Mouse (Mus musculus) neutrophil, adult 65 days (primary cell): ENCODE data around the gene Rft1. TPM values are rescaled to one million over a fixed set of nuclear protein-coding genes. Genes with fewer than 3 reads are reported as not detected.

Experiments used
- total RNA-seq: library from RNA; stranded (reverse); gene quantifications from 2 replicates; pipeline ENCODE4 v1.2.4, GENCODE M21; 2023

Rft1 gene
- total RNA-seq = 5.4 and 6.4 TPM in 2 replicates

DNA sequence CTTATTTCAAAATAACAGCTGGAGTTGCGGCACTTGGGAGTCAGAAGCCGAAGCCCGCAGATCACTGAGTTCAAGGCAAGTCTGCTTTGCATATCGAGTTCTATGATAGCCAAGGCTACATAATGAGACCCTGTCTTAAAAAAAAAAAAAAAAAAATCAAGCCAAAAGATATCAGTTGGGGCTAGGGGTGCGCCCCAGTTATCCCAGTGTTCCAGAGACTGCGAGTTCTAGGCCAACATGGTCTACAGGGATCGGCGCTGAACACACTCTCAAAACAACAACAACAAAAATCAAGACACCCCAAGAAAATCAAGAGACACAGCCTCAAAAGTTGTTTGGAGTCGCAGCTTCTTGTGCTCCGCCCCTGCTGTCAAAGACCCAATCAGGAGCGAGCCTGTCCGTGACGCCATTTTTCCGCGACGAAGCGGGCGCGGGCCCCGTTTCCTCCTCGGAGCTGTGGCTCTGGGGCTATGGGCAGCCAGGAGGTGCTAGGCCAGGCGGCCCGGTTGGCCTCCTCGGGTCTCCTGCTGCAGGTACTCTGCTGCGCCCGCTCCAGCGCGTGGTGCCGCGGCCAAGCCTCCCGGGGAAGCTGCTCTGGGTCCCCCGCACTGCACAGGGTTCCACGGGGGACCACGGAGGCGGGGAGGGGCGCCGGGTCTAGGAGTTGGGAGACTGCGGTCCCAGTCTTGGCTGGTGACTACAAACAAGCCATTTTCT is at the start of gene Rft1:
Rft1 (plus strand) TSS at position 418 of the 717 bp plus-strand sequence.

DNA sequence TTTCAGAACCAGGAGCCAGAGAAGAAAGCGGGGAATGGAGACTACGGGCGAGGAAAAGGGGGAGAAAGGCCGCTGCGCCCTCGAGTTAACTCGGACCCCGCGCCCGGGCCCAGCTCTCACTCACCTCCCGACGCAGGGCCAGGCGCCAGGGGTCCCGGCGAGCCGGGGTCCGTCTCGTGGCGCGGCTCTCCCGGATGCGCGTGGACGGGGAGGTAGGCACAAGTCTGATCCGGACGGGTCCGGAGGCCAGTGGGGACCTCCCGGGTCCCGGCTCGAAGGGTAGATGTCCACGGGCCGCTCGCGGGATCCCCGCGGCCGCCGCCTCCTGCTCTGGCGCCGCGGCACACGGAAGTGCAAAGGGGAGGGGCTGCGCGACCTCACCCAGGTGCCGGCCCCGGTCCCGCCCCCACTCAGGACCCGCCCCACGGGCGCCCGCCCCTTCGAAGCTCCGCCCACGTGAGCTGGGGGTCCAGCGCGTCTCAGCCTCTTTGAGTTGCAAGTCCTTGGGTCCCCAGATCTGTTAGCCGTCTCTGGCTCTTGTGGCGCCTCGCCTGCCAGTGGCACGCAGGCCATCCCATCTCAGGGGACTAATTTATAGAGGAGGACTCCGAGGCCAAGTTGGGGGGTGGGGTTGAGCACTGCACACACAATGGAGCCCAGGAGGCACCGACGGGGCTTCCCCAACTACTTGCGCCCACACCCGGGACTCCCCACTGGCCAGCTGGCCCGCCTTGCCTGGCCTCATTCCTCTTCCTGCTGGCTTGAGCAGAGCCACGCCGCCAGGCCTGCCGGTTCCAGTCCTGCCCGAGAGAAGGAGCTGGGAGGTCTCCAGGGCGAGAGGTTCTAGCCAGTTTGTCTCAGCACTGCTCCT is 28.1 kb upstream of the Rft1 start, which contains the start of gene Prkcd:
Prkcd (minus strand) TSS at position 355 of the 871 bp plus-strand sequence.

DNA sequence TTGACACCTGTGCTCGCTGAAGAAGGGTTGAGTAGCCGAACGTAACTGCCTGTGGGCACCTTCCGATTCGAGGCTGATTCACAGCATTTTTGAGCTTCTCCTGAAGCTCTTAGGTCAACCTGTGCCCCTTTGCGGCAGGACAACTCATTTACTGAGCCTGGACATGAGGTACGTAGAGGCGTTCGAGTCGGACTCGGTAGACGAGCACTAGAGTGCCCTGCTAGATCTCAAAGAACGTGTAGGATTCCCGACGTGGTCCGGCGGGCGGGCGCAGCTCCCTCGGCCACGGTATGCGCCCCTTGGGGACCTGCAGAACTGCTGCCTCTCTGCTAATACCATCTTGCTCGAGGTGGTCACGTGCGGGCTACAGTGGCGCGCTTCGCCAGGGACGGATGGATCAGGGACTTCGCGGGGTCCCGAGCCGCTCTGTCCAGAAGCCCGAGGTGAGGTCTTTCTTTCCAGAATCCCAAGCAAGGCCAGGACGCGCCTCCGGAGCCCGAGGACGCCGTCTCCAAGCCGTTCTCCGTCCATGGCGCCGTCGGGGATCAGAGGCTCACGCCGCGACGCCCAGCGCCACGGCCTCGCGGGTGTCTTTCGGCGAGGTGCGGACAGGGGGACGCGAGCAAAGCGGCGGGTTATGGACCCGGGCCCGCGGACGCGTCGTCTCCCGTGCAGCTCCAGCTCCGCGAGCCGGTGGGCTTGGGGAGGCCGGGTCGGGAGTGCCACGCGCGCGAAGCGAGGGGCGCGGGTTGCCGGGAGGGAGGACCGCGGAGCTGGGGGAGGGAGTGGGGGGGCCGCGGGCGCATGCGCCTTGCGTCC is 60.8 kb downstream of the Rft1 start, which contains the start of gene Sfmbt1:
Sfmbt1 (plus strand) TSS at position 51 of the 819 bp plus-strand sequence.

Other genes starting within 250 kb of the Rft1 start
- 30.1 and 36.9 TPM in 2 replicates for gene Dcp1a, start 174.8 kb upstream of the Rft1 start, total RNA-seq
- gene Cacna1d, start 162.9 kb upstream of the Rft1 start, total RNA-seq = 1.1 and 3.4 TPM in 2 replicates
- 1,152 and 1,273 TPM in 2 replicates for gene Tkt, start 106.0 kb upstream of the Rft1 start, total RNA-seq
- 603 and 666 TPM in 2 replicates for gene Prkcd, start 28.1 kb upstream of the Rft1 start, total RNA-seq
- gene Sfmbt1, start 60.5 kb downstream of the Rft1 start, total RNA-seq = 11.6 and 15.1 TPM in 2 replicates
- 8.3 and 14.1 TPM in 2 replicates for gene Tmem110, start 171.2 kb downstream of the Rft1 start, total RNA-seq
- 0.75 and 0.76 TPM in 2 replicates for gene Mustn1, start 224.8 kb downstream of the Rft1 start, total RNA-seq
- gene Itih4, start 232.1 kb downstream of the Rft1 start, total RNA-seq = 0.20 TPM in 1 of 2 replicates, not detected in the other